Mouse (Mus musculus): ENCODE measurements around the gene Gpank1. TPM values are rescaled to one million over a fixed set of nuclear protein-coding genes. Genes with fewer than 3 reads are reported as not detected.

The Gpank1 gene
- total and polyA plus RNA-seq, 3 experiments, result 40.4 to 44.7 TPM; not detected in 1

DNA sequence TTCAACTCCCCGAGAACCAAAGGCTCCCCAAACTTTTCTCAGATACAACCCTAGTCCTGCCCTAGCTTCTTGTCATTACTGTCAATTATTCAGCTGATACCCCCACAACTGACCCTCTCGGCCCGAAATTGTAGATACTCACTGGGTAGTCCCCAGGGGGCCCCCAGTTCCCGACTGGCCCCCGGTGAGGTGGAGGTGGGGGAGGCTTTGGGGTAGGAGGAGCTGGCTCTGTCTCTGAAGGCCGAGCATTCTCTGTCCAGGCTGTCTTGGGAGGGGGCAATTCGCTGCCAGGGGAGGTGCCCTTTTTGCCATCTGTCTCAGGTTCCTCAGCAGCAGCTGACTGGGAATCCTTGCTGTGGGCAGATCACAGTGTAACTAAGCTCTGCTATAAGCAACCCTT, 38.4 kb downstream of the Gpank1 start:
- Histone ChIP-seq H3K4me1 (ENCODE audit: control insufficient read depth in 1 of 2, insufficient read depth in 2 of 2, low read length in 2 of 2) (peaks cover 0 to 7% of the 10 kb centered on the region in 2 experiments; a peak in 1 of 4 replicates), H3K9ac (ENCODE audit: control insufficient read depth, low read depth, low read length, poor library complexity, severe bottlenecking) (no peak overlapping the region), H3K27me3 (ENCODE audit: control insufficient read depth in 1 of 2, insufficient read depth in 2 of 2, low read length in 2 of 2) (no peaks in the 10 kb centered on the region), H3K36me3 (ENCODE audit: control insufficient read depth in 1 of 2, insufficient read depth in 2 of 2, low read length in 2 of 2) (peaks cover 15 to 41% of the 10 kb centered on the region in 2 experiments), H3K27ac (ENCODE audit: control insufficient read depth, low read depth, low read length) (no peak overlapping the region), H3K79me2 (ENCODE audit: control insufficient read depth, insufficient read depth, low read length, poor library complexity) (peaks cover 73% of the 10 kb centered on the region), H3K9me3 (replicated peaks; ENCODE audit: insufficient read depth, low read length) (no peaks in the 10 kb centered on the region), H3K4me3 (ENCODE audit: control insufficient read depth in 1 of 2, insufficient read depth in 1 of 2, low read depth in 2 of 2, low read length in 2 of 2) (no peak overlapping the region)
- TF ChIP-seq MAZ (IDR thresholded peaks at IDR 0.05; ENCODE audit: low read depth, low read length) (no peak), POLR2AphosphoS5 (IDR thresholded peaks at IDR 0.05; ENCODE audit: borderline replicate concordance, low read depth, low read length) (no peak), USF1 (IDR thresholded peaks at IDR 0.05; ENCODE audit: low read depth, low read length) (no peak), GABPA (IDR thresholded peaks at IDR 0.05; ENCODE audit: low read depth, low read length) (no peak), MEF2A (IDR thresholded peaks at IDR 0.05; ENCODE audit: extremely low read depth, insufficient replicate concordance, low read depth, low read length, poor library complexity, severe bottlenecking) (no peak), HCFC1 (IDR thresholded peaks at IDR 0.05; ENCODE audit: low read depth, low read length) (no peak), ZKSCAN1 (IDR thresholded peaks at IDR 0.05; ENCODE audit: low read depth, low read length) (no peak), UBTF (IDR thresholded peaks at IDR 0.05; ENCODE audit: borderline replicate concordance, insufficient read depth, low read depth, low read length) (no peak)
- DNase-seq (ENCODE audit: low read depth, low spot score), result no peak

DNA sequence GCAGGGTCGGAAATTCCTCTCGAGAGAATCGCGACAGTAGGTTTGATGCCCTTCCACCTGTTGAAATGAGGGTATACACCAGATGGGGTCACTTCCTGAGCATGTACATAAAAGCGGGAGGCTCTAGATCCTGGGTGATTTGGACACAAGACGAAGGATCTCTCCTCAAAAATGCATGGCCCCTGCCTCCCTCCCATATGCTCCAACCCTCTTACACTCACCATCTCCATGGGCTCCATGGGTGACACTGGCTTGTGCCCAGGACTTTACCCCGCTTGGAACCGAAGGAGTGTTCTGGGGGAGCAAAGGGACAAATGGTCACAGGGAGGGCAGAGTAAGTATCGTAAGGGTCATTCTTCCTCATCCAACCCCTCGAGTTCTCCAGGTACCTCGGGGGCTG, 40.2 kb downstream of the Gpank1 start:
- H3K9me3 ChIP-seq (replicated peaks; ENCODE audit: insufficient read depth, low read length), result no peaks in the 10 kb centered on the region
- H3K27me3 ChIP-seq (ENCODE audit: control insufficient read depth in 1 of 2, insufficient read depth in 2 of 2, low read length in 2 of 2), result no peaks in the 10 kb centered on the region
- TF ChIP-seq GATA1 (IDR thresholded peaks at IDR 0.05; ENCODE audit: low read depth, low read length) (no peak), NRF1 (IDR thresholded peaks at IDR 0.05; ENCODE audit: insufficient read depth, low read depth, low read length, poor library complexity, severe bottlenecking) (no peak), MXI1 (IDR thresholded peaks at IDR 0.05; ENCODE audit: low read depth, low read length) (no peak), NELFE (IDR thresholded peaks at IDR 0.05; ENCODE audit: low read depth, low read length) (no peak), CTCF (IDR thresholded peaks at IDR 0.05 in 2 of 3, conservative IDR thresholded peaks at IDR 0.05 in 1 of 3; ENCODE audit: control insufficient read depth in 1 of 3, insufficient read depth in 1 of 3, low read depth in 2 of 3, low read length in 3 of 3, poor library complexity in 1 of 3, severe bottlenecking in 1 of 3) (no peak), SMC3 (IDR thresholded peaks at IDR 0.05; ENCODE audit: low read depth, low read length) (no peak), ZMIZ1 (IDR thresholded peaks at IDR 0.05; ENCODE audit: low read depth, low read length) (no peak), JUND (IDR thresholded peaks at IDR 0.05; ENCODE audit: low read depth, low read length) (no peak), MYB (IDR thresholded peaks at IDR 0.05; ENCODE audit: low read depth, low read length) (no peak), TCF12 (IDR thresholded peaks at IDR 0.05; ENCODE audit: low read depth, low read length) (no peak), E2F4 (IDR thresholded peaks at IDR 0.05; ENCODE audit: borderline replicate concordance, low read depth, low read length) (no peak), ELF1 (IDR thresholded peaks at IDR 0.05; ENCODE audit: low read depth, low read length) (no peak)
- peaks cover 21 to 39% of the 10 kb centered on the region in 2 experiments for H3K36me3 ChIP-seq (ENCODE audit: control insufficient read depth in 1 of 2, insufficient read depth in 2 of 2, low read length in 2 of 2)
- peaks cover 67% of the 10 kb centered on the region for H3K79me2 ChIP-seq (ENCODE audit: control insufficient read depth, insufficient read depth, low read length, poor library complexity)
- H3K9ac ChIP-seq (ENCODE audit: control insufficient read depth, low read depth, low read length, poor library complexity, severe bottlenecking), result no peak overlapping the region
- H3K4me1 ChIP-seq (ENCODE audit: control insufficient read depth in 1 of 2, insufficient read depth in 2 of 2, low read length in 2 of 2), result peaks cover 3 to 13% of the 10 kb centered on the region in 2 experiments; a peak in 3 of 4 replicates
- DNase-seq (ENCODE audit: low read depth, low spot score), result no peak
- no peak overlapping the region for H3K27ac ChIP-seq (ENCODE audit: control insufficient read depth, low read depth, low read length)
- no peak overlapping the region for H3K4me3 ChIP-seq (ENCODE audit: control insufficient read depth in 1 of 2, insufficient read depth in 1 of 2, low read depth in 2 of 2, low read length in 2 of 2)
